Mouse (Mus musculus) CH12.LX (cell line): ENCODE results near the gene Gm20481. TPM values are rescaled to one million over a fixed set of nuclear protein-coding genes. Genes with fewer than 3 reads are reported as not detected.

Experiments
- DNase-seq: peaks from one replicate; pipeline ENCODE4 v3.0.0-alpha.2; 2013; ENCODE audit errors: extremely low read depth
- H3K27ac ChIP-seq: 2 replicates; pipeline ENCODE4 v1.5.1; 2012; ENCODE audit warnings: low read depth, mild to moderate bottlenecking, control low read depth, moderate library complexity; ENCODE audit not compliant: insufficient read depth
- H3K27me3 ChIP-seq: replicated peaks from 2 replicates; pipeline ENCODE3; 2012; ENCODE audit warnings: inconsistent platforms
- H3K36me3 ChIP-seq, 2 experiments: replicated peaks in 1 of 2; 2 replicates each; pipeline versions ENCODE3 to v1.6.1; 2012; ENCODE audit warnings: inconsistent platforms in 1 of 2, low read length in 1 of 2, mild to moderate bottlenecking in 1 of 2, mixed read lengths in 1 of 2, moderate library complexity in 1 of 2; ENCODE audit not compliant: control insufficient read depth in 1 of 2, insufficient read depth in 1 of 2
- H3K4me1 ChIP-seq, 2 experiments: 2 replicates each; pipeline ENCODE4 v1.6.1; 2012; ENCODE audit warnings: inconsistent platforms in 1 of 2, moderate library complexity in 1 of 2; ENCODE audit not compliant: insufficient read depth in 2 of 2, control insufficient read depth in 1 of 2
- H3K4me2 ChIP-seq: 2 replicates; pipeline ENCODE4 v1.6.1; 2012; ENCODE audit warnings: low read depth, mild to moderate bottlenecking, control low read depth; ENCODE audit not compliant: poor library complexity, insufficient read depth, severe bottlenecking
- H3K4me3 ChIP-seq, 3 experiments: fragments of 150-350 bp in 1 of 3; sonication (generic) in 1 of 3; replicated peaks in 1 of 3; 2 replicates each; pipeline versions ENCODE3 to v1.5.1; 2011 to 2012; ENCODE audit warnings: low read depth in 2 of 3, low read length in 2 of 3, mild to moderate bottlenecking in 2 of 3, moderate library complexity in 2 of 3, control low read depth in 1 of 3, improper control_type of control experiment in 1 of 3, inconsistent platforms in 1 of 3, mixed read lengths in 1 of 3; ENCODE audit not compliant: poor library complexity in 1 of 3
- H3K79me2 ChIP-seq: replicated peaks from 2 replicates; pipeline ENCODE4 v1.6.1; 2012; ENCODE audit warnings: mild to moderate bottlenecking, moderate library complexity; ENCODE audit not compliant: control insufficient read depth, poor library complexity, insufficient read depth, severe bottlenecking; ENCODE audit errors: extremely low read depth
- H3K9ac ChIP-seq: 2 replicates; pipeline ENCODE4 v1.6.1; 2012; ENCODE audit warnings: low read depth, mild to moderate bottlenecking, control low read depth, moderate library complexity; ENCODE audit not compliant: insufficient read depth
- H3K9me3 ChIP-seq: replicated peaks from 2 replicates; pipeline ENCODE3; 2012; ENCODE audit warnings: low read length, inconsistent platforms, mixed read lengths
- BHLHE40 ChIP-seq: IDR thresholded peaks from 2 replicates; pipeline ENCODE4 v1.6.1; 2011; ENCODE audit warnings: mild to moderate bottlenecking, low read depth, low read length, improper control_type of control experiment
- CHD1 ChIP-seq: IDR thresholded peaks from 2 replicates; pipeline ENCODE4 v1.6.1; 2012; ENCODE audit warnings: low read depth, low read length, improper control_type of control experiment, inconsistent platforms
- CHD2 ChIP-seq: IDR thresholded peaks from 2 replicates; pipeline ENCODE4 v1.6.1; 2011; ENCODE audit warnings: low read length, improper control_type of control experiment
- CTCF ChIP-seq, 2 experiments: IDR thresholded peaks in 1 of 2; conservative IDR thresholded peaks in 1 of 2; 2 replicates each; pipeline ENCODE4 v1.5.1; 2011 to 2012; ENCODE audit warnings: low read depth in 2 of 2, low read length in 2 of 2, improper control_type of control experiment in 1 of 2, inconsistent platforms in 1 of 2, mild to moderate bottlenecking in 1 of 2, moderate library complexity in 1 of 2
- E2F4 ChIP-seq: IDR thresholded peaks from 2 replicates; pipeline ENCODE4 v1.6.1; 2011; ENCODE audit warnings: low read depth, low read length, improper control_type of control experiment; ENCODE audit not compliant: insufficient replicate concordance
- ELF1 ChIP-seq: IDR thresholded peaks from 2 replicates; pipeline ENCODE4 v1.6.1; 2014; ENCODE audit warnings: low read depth, mild to moderate bottlenecking, inconsistent platforms, low read length, improper control_type of control experiment
- EP300 ChIP-seq: IDR thresholded peaks from 2 replicates; pipeline ENCODE4 v1.6.1; 2011; ENCODE audit warnings: low read length, improper control_type of control experiment
- ETS1 ChIP-seq: conservative IDR thresholded peaks from 2 replicates; pipeline ENCODE4 v1.6.1; 2012; ENCODE audit warnings: low read depth, mild to moderate bottlenecking, inconsistent platforms, low read length, improper control_type of control experiment, moderate library complexity
- GABPA ChIP-seq: IDR thresholded peaks from 2 replicates; pipeline ENCODE4 v1.6.1; 2012; ENCODE audit warnings: low read depth, low read length, improper control_type of control experiment, inconsistent platforms; ENCODE audit not compliant: insufficient replicate concordance
- HCFC1 ChIP-seq: IDR thresholded peaks from 2 replicates; pipeline ENCODE4 v1.6.1; 2012; ENCODE audit warnings: low read depth, mild to moderate bottlenecking, inconsistent platforms, low read length, improper control_type of control experiment
- IRF4 ChIP-seq: IDR thresholded peaks from 2 replicates; pipeline ENCODE4 v1.6.1; 2014; ENCODE audit warnings: low read depth, mild to moderate bottlenecking, inconsistent platforms, low read length, improper control_type of control experiment
- JUN ChIP-seq: IDR thresholded peaks from 2 replicates; pipeline ENCODE4 v1.6.1; 2011; ENCODE audit warnings: low read depth, mild to moderate bottlenecking, low read length, improper control_type of control experiment, moderate library complexity; ENCODE audit not compliant: insufficient read depth
- JUND ChIP-seq: conservative IDR thresholded peaks from 2 replicates; pipeline ENCODE4 v1.6.1; 2011; ENCODE audit warnings: low read depth, low read length, improper control_type of control experiment
- KAT2A ChIP-seq: IDR thresholded peaks from 2 replicates; pipeline ENCODE4 v1.6.1; 2012; ENCODE audit warnings: low read length, improper control_type of control experiment, inconsistent platforms; ENCODE audit not compliant: insufficient replicate concordance
- MAFK ChIP-seq: IDR thresholded peaks from 2 replicates; pipeline ENCODE4 v1.6.1; 2011; ENCODE audit warnings: low read length, improper control_type of control experiment; ENCODE audit not compliant: insufficient replicate concordance
- MAX ChIP-seq: IDR thresholded peaks from 2 replicates; pipeline ENCODE4 v1.6.1; 2011; ENCODE audit warnings: low read length, improper control_type of control experiment
- MAZ ChIP-seq: IDR thresholded peaks from 2 replicates; pipeline ENCODE4 v1.6.1; 2012; ENCODE audit warnings: low read depth, mild to moderate bottlenecking, inconsistent platforms, low read length, improper control_type of control experiment, moderate library complexity
- MEF2A ChIP-seq: IDR thresholded peaks from 2 replicates; pipeline ENCODE4 v1.6.1; 2014; ENCODE audit warnings: low read depth, mild to moderate bottlenecking, inconsistent platforms, low read length, improper control_type of control experiment, borderline replicate concordance
- MXI1 ChIP-seq: IDR thresholded peaks from 2 replicates; pipeline ENCODE4 v1.6.1; 2011; ENCODE audit warnings: mild to moderate bottlenecking, low read depth, low read length, improper control_type of control experiment
- MYC ChIP-seq: IDR thresholded peaks from 2 replicates; pipeline ENCODE4 v1.6.1; 2011; ENCODE audit warnings: low read depth, mild to moderate bottlenecking, improper control_type of control experiment, low read length
- NELFE ChIP-seq: IDR thresholded peaks from 2 replicates; pipeline ENCODE4 v1.6.1; 2011; ENCODE audit warnings: low read depth, low read length, improper control_type of control experiment
- NRF1 ChIP-seq: IDR thresholded peaks from 2 replicates; pipeline ENCODE4 v1.6.1; 2014; ENCODE audit warnings: low read depth, mild to moderate bottlenecking, inconsistent platforms, low read length, improper control_type of control experiment, moderate library complexity
- PAX5 ChIP-seq: IDR thresholded peaks from 2 replicates; pipeline ENCODE4 v1.6.1; 2012; ENCODE audit warnings: low read length, inconsistent platforms, mixed read lengths
- POLR2A ChIP-seq: IDR thresholded peaks from 2 replicates; pipeline ENCODE4 v1.6.1; 2011; ENCODE audit warnings: low read depth, mild to moderate bottlenecking, improper control_type of control experiment, low read length
- POLR2AphosphoS2 ChIP-seq: IDR thresholded peaks from 2 replicates; pipeline ENCODE4 v1.6.1; 2011; ENCODE audit warnings: low read depth, low read length, improper control_type of control experiment
- RAD21 ChIP-seq: IDR thresholded peaks from 2 replicates; pipeline ENCODE4 v1.6.1; 2011; ENCODE audit warnings: low read depth, mild to moderate bottlenecking, low read length, improper control_type of control experiment, moderate library complexity
- RCOR1 ChIP-seq: conservative IDR thresholded peaks from 2 replicates; pipeline ENCODE4 v1.6.1; 2012; ENCODE audit warnings: low read depth, mild to moderate bottlenecking, inconsistent platforms, low read length, improper control_type of control experiment
- SIN3A ChIP-seq: IDR thresholded peaks from 2 replicates; pipeline ENCODE4 v1.6.1; 2012; ENCODE audit warnings: low read length, improper control_type of control experiment, inconsistent platforms
- SMC3 ChIP-seq: IDR thresholded peaks from 2 replicates; pipeline ENCODE4 v1.6.1; 2011; ENCODE audit warnings: low read depth, low read length, improper control_type of control experiment
- TBP ChIP-seq: conservative IDR thresholded peaks from 2 replicates; pipeline ENCODE4 v1.6.1; 2011; ENCODE audit warnings: low read depth, low read length, improper control_type of control experiment
- TCF12 ChIP-seq: IDR thresholded peaks from 2 replicates; pipeline ENCODE4 v1.6.1; 2014; ENCODE audit warnings: low read depth, mild to moderate bottlenecking, inconsistent platforms, low read length, improper control_type of control experiment
- UBTF ChIP-seq: IDR thresholded peaks from 2 replicates; pipeline ENCODE4 v1.6.1; 2012; ENCODE audit warnings: low read depth, mild to moderate bottlenecking, inconsistent platforms, low read length, improper control_type of control experiment, moderate library complexity
- USF1 ChIP-seq: IDR thresholded peaks from 2 replicates; pipeline ENCODE4 v1.6.1; 2014; ENCODE audit warnings: low read depth, mild to moderate bottlenecking, inconsistent platforms, low read length, improper control_type of control experiment
- USF2 ChIP-seq: conservative IDR thresholded peaks from 2 replicates; pipeline ENCODE4 v1.6.1; 2011; ENCODE audit warnings: low read depth, low read length, improper control_type of control experiment
- ZC3H11A ChIP-seq: IDR thresholded peaks from 2 replicates; pipeline ENCODE4 v1.6.1; 2012; ENCODE audit warnings: low read depth, mild to moderate bottlenecking, inconsistent platforms, low read length, improper control_type of control experiment
- ZKSCAN1 ChIP-seq: IDR thresholded peaks from 2 replicates; pipeline ENCODE4 v1.6.1; 2012; ENCODE audit warnings: low read depth, inconsistent platforms, low read length, improper control_type of control experiment, borderline replicate concordance
- ZMIZ1 ChIP-seq: IDR thresholded peaks from 2 replicates; pipeline ENCODE4 v1.6.1; 2012; ENCODE audit warnings: low read depth, mild to moderate bottlenecking, inconsistent platforms, low read length, improper control_type of control experiment
- ZNF384 ChIP-seq: IDR thresholded peaks from 2 replicates; pipeline ENCODE4 v1.6.1; 2012; ENCODE audit warnings: low read depth, low read length, improper control_type of control experiment, inconsistent platforms
- dilution Hi-C: fragments of 300-500 bp; cut with MboI; formaldehyde crosslinking; loops from 2 replicates; pipeline ENCODE4 v1.14.3; 2020; ENCODE audit warnings: low sequenced_read_pairs; ENCODE audit not compliant: extremely low pct_unique_long_range_greater_than_20kb, extremely low pct_ligation_motif_present
- in situ Hi-C: fragments of 300-500 bp; cut with MboI; formaldehyde crosslinking; loops from 3 replicates; pipeline ENCODE4 v1.14.3; 2019; ENCODE audit warnings: low sequenced_read_pairs, low pct_ligation_motif_present, low pct_unique_long_range_greater_than_20kb, mixed read lengths
- polyA plus RNA-seq: library from polyadenylated mRNA; unstranded; fragments of >175 nt; gene quantifications from 2 replicates; pipeline ENCODE4 v1.2.1, GENCODE M21; 2012; ENCODE audit warnings: low read depth; ENCODE audit not compliant: insufficient read length
- total RNA-seq, 2 experiments: library from RNA; depleted of rRNA; stranded (reverse); fragments of 300-350 nt in 1 of 2; fragments of >200 nt in 1 of 2; gene quantifications; 2 replicates each; pipeline ENCODE4 v1.2.3; 2012 to 2014

The Gm20481 gene
- total and polyA plus RNA-seq, 3 experiments = not detected

DNA sequence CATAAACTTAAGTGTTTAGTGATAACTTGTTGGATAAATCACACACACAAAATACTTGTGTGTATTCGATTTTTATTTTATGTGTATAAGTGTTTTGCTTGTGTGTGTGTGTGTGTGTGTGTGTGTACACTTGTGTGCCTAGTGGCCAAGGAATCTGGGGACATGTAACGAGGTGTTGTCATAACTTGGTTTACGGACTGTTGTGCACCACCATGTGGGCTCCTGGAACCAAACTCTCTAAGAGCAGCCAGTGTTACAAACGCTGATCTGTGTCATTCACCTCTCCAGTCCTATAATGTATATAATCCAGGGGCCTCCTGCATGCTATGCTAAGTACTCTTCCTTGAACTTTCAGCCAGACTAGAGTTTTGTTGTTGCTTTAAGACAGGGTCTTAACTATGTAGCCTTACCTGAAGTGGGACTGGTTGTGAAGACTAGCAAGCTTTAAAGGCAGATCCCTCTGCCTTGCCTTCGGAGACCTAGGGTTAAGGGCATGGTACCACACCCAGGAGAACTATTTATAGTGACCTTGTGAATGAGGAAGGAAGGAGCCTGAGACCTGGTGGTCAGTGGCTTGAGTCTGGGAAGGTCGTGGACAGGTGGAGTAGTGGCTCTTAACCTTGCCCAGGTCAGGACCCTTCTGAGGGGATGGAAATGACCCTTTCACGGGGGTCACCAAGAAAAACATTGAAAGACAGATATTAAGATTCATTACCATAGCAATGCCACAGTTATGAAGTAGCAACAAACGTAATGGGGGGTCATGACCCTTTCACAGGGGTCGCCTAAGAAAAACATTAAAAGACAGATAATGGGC, 33.5 kb downstream of the Gm20481 start:
- Histone ChIP-seq H3K9me3 (peaks cover 18% of the 10 kb centered on the region), H3K27ac (peak overlapping the region; percentile 100), H3K4me1 (peaks cover 8 to 20% of the 10 kb centered on the region in 2 experiments; a peak in 3 of 4 replicates), H3K4me3 (peak overlapping the region; percentile 84 to 94 (median 86))
- TF ChIP-seq CHD1 = no peak; the same call in 1 of the 2 replicates
- TF ChIP-seq KAT2A = no peak
- TF ChIP-seq RAD21 = no peak
- TF ChIP-seq POLR2A = peak; percentile 40; the same call in 1 of the 2 replicates
- TF ChIP-seq SIN3A = peak; percentile 52; the same call in 1 of the 2 replicates
- no peak for TF ChIP-seq IRF4
- TF ChIP-seq JUN = no peak
- no peak for TF ChIP-seq UBTF
- TF ChIP-seq MEF2A = no peak
- TF ChIP-seq ZC3H11A = no peak
- no peak for TF ChIP-seq GABPA
- TF ChIP-seq E2F4 = no peak
- no peak for TF ChIP-seq JUND
- TF ChIP-seq RCOR1 = no peak
- no peak for TF ChIP-seq ETS1
- TF ChIP-seq NELFE = no peak
- TF ChIP-seq NRF1 = no peak
- no peak for TF ChIP-seq ZMIZ1
- TF ChIP-seq CHD2 = no peak
- no peak; the same call in 1 of the 2 replicates for TF ChIP-seq POLR2AphosphoS2
- TF ChIP-seq BHLHE40 = no peak
- TF ChIP-seq MAFK = no peak
- no peak for TF ChIP-seq MAZ
- TF ChIP-seq ZNF384 = no peak
- TF ChIP-seq MXI1 = peak; percentile 45; the same call in 1 of the 2 replicates
- TF ChIP-seq TCF12 = no peak; the same call in 1 of the 2 replicates
- no peak for TF ChIP-seq CTCF (conservative IDR thresholded peaks at IDR 0.05 in 1 of 2, IDR thresholded peaks at IDR 0.05 in 1 of 2; ENCODE audit: low read depth in 2 of 2, low read length in 2 of 2)
- TF ChIP-seq MYC = peak; percentile 64
- TF ChIP-seq EP300 = no peak
- 0 out of 2 replicates have a peak, but pooled peaks have one; percentile 19 for TF ChIP-seq TBP
- TF ChIP-seq MAX = no peak
- TF ChIP-seq USF1 = no peak
- TF ChIP-seq SMC3 = no peak
- TF ChIP-seq PAX5 = no peak
- no peak for TF ChIP-seq ELF1
- TF ChIP-seq ZKSCAN1 = no peak
- TF ChIP-seq USF2 = no peak
- TF ChIP-seq HCFC1 = no peak
- TF ChIP-seq, all 38 proteins: peak for 5
- Histone ChIP-seq H3K79me2 (peaks cover 37% of the 10 kb centered on the region), H3K4me2 (peak overlapping the region; percentile 88), H3K9ac (peak overlapping the region; percentile 100), H3K36me3 (peaks cover 42 to 57% of the 10 kb centered on the region in 2 experiments), H3K27me3 (no peaks in the 10 kb centered on the region)
- DNase-seq = peak; percentile 45
- in situ Hi-C loops (no loop called here), dilution Hi-C loops (no loop called here)
